Mouse (Mus musculus) retina, postnatal 1 day (tissue): ENCODE measurements around the gene B4galnt2.
A peak's percentile ranks its signal among the peaks of the same experiment; 100 is the strongest.
"Not testable (repeated sequence)": the region's sequence is repeated elsewhere in the genome, so short reads cannot be mapped to it uniquely, and the experiment has no call there.

Experiments
- DNase-seq: peaks from one replicate; pipeline ENCODE4 v3.0.0-alpha.2; 2012

The B4galnt2 gene

DNA sequence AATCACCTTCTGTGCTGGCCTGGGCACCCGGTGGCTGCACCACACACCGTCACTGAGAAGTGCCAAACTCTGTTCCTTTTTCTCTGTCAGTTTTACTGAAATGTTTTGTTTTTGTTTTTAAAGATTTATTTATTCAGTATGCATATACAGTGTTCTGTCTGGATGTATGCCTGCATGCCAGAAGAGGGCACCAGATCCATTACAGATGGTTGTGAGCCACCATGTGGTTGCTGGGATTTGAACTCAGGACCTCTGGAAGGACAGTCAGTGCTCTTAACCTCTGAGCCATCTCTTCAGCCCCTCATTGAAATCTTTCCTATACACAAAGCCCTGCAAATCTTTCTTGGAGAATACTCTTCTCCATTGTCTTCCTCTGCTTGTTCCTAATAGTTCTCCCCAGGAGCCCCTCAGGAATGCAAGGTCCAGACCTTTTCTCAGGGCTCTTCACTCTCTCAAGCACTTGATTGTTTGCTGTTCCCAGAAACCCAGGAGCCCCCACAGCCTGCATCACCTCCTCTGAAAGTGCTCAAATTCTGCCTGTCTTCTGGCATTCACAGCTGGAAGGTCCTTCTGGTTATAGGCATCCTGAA, 24.1 kb downstream of the B4galnt2 start:
- no peak for DNase-seq

DNA sequence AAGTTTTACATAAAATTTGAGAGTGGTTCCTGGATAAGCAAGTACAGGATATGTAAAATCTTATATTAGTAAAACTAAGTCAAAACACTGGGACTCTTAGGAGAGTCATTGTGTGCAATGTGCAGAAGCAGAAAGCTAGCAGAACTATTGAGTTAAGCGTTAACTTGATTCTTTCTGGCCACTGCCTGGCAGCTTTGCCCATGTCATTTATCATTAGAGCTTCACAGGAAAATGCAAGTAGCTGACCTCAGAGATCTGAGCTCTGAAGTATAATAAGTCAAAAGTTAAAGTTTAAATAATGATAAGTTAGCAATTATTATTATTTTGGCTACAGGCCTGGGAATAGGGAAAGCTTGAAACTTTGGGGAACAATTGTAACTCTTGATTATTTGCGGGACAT, 34.8 kb downstream of the B4galnt2 start:
- not testable (repeated sequence) for DNase-seq

DNA sequence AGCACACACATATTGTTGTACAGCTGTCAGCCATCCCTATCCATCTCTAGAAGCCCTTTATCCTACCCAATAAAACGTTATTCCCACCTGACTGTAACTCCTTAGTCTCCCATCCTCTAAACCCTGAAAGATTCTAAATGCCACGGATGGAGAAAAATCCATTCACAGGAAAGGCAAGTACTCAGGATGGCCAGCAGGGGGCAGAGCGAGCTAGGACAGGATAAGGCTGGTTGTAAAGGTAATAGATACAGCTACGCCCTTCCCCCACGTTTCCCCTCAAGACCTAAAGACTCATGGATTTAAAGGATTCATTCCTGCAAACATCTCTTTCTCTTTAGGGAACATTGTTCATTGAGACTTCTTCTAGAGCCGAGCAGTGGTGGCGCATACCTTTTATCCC, 38.4 kb downstream of the B4galnt2 start:
- peak; percentile 82 for DNase-seq

- peak; percentile 28 for DNase-seq
Measured at GRCm38 (mm10) chr11:95875804-95876203, 38.9 kb downstream of the B4galnt2 start.

DNA sequence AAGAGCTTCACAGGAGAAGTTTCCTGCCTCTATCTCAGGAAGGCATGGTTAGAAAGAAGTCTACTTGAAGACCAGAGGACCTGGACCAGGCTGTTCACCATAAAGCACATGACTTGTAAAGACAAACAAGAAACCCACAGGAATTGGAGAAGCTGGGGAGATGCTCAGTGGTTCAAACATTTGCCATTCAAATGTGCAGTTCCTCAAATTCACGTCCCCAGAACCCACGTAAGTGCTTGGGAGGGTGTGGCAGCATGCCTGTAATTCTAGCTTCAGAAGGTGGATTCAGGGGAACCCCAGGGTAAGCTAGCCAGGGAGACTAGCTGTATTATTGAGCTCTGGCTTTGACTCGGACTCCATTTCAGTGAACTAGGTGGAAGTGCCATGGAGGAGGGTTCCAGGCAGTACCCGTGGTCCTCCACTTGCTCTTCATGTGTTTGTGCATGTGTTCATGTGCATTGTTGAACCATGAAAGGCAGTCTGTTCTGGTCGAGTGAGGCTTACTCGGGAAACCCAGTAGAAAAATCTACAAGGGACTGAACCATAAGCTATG, 44.7 kb downstream of the B4galnt2 start:
- DNase-seq = no peak

DNA sequence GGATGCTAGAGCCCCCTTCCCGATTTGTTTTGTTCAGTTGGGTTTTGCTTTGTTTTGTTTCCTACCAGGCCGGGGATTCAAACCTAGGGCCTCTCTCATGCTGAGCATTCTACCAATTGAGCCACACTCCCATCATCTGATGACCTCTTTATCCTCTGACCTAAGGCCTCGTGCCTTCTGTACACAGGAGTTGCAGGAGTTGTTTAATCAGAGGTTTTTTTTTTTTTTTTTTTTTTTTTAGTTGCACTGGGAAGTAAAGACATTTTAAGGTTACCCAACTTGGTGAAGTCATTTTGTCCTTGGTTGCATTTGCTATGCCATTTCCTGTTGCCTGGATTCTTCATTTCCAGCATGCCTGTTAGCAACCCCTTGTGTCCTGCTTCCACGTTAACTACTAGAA, 45.2 kb downstream of the B4galnt2 start:
- no peak for DNase-seq

- no peak for DNase-seq
Measured at GRCm38 (mm10) chr11:95861397-95861796, 53.3 kb downstream of the B4galnt2 start.

DNA sequence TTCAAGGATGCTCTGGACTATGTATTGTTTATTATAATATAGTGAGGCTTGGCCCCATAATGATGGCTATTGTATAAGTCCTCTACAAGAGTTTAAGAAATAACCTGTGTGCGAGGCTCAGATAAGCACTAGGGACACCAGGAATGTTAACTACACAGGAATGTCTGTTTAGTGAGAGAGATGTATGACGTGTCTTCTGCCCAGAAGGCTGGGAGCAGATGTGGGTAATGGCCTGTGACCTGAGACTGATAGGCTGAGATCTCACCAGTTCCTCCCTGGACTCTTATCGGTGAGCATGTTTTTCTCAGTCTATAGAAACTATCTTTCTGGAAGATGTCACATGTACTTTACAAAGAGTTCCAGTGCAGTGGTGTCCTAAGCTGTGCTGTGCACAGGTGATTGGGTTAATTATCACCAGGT, 54.6 kb downstream of the B4galnt2 start:
- DNase-seq = no peak

- DNase-seq = peak; percentile 80
Measured at GRCm38 (mm10) chr11:95859468-95859855, 55.2 kb downstream of the B4galnt2 start.

GRCm38 (mm10) chr11:95858528-95859467, 55.9 kb downstream of the B4galnt2 start:
- DNase-seq = peak; percentile 99

DNA sequence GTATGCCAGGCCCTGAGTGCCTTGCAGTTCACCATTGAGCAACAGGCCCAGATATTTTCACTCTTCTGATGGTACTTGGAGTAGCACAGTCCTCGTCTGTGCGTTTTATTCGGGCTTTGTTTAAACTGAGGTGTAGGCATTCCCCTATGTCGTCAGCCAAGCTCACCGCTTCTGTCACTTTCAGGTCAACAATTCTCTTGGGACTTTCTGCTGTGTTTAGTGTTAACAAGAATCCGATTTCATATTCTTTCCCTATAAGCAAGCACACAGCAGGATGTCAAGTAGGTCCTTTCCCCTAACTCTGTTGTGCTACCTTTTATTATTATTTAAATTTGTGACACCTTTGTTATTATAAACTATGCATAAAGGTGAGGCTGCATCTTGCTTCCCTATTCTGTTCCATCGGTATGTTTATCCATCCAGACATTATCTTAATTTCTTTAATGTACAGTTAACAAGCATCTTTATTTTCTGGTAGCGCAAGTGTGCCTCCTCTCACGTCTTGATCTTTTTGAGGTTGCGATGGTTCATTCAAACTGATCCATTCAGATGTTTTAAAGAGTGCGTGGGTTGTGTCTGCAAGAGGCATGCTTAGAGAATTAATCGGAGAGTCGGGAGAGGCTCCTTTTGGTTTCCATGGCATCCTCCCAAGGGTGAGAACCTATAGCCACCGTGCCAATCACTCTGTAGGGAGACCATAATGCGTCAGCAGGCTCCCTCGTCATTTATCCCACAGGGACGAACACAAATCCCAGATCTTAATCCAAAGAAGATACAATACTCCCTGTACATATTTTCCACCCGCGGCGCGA, 56.8 kb downstream of the B4galnt2 start:
- peak; percentile 11 for DNase-seq

- DNase-seq = peak; percentile 46
Measured at GRCm38 (mm10) chr11:95857306-95857705, 57.4 kb downstream of the B4galnt2 start.

GRCm38 (mm10) chr11:95853684-95854083, 61.0 kb downstream of the B4galnt2 start:
- peak; percentile 50 for DNase-seq

DNA sequence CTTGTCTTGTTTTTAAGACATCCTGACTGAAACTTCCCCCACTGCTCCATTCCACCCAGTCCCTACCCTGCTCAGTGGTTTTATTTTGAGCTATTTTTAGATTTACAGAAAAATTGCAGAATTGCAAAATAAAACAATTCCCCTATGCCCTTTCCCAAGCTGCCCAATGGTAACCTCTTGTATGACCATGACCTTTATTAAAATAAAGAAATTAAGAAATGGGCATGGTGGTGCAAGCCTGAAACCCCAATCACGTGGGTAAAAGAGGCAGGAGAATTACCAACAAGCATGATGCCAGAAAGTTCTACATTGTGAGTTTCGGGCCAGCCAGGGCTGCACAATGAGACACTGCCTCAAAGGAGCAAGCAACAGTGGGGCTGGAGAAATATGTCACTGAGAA, 63.8 kb downstream of the B4galnt2 start:
- DNase-seq = no peak

DNA sequence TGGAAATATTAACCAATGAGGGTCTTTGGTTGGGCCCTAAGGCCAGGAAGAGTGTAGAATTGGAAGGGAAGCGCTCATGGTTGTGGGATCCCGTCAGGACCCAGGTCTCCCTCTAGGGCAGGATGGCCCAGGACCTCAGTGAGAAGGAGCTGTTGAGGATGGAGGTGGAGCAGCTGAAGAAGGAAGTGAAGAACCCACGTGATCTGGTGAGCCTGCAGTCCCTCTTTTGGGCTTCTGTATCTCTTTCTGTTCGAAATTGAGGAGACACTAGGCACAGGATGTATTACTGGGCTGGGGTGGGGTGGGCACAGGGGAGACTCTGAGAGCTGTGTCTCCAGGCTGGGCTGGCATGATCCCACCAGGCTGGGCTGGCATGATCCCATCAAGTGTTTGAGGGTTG, 69.8 kb downstream of the B4galnt2 start:
- no peak for DNase-seq

GRCm38 (mm10) chr11:95843421-95843950, 71.2 kb downstream of the B4galnt2 start:
- peak; percentile 86 for DNase-seq

- DNase-seq = no peak
Measured at GRCm38 (mm10) chr11:95842953-95843352, 71.7 kb downstream of the B4galnt2 start.

DNA sequence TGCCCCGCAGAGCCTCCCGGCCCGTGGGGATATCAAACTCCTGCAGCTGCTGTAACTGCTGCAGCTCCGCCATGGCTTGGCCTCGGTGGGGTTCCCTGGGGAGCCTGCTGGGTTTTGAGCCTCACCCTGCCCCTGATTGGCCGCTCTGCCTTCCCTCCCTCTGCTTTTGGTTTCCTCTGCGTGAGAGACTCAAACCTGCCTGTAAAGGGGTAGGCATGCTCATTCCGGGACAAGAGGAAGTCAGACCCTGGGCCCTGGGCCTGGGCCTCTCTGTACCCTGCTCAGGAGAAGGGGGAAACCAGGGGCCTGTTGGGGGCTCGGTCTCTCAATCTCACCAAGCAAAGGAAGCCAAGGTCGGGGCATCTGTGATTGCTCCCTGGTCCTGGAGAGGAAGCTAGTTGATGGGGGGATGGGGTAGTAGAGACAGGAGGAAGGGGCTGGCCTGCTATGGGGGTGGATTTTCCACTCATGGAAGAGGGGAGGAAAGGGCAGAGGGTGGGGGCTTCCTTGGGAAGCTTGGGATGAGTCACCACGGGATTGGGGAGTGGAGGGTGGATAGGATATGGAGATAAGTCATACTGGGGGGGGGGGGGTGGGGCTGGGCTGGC, 72.5 kb downstream of the B4galnt2 start, which contains the start of gene Abi3:
Abi3 (minus strand) TSS at position 403 of the 608 bp plus-strand sequence.
- peak; percentile 23 for DNase-seq

- no peak for DNase-seq
Measured at GRCm38 (mm10) chr11:95841498-95841830, 73.2 kb downstream of the B4galnt2 start.

DNA sequence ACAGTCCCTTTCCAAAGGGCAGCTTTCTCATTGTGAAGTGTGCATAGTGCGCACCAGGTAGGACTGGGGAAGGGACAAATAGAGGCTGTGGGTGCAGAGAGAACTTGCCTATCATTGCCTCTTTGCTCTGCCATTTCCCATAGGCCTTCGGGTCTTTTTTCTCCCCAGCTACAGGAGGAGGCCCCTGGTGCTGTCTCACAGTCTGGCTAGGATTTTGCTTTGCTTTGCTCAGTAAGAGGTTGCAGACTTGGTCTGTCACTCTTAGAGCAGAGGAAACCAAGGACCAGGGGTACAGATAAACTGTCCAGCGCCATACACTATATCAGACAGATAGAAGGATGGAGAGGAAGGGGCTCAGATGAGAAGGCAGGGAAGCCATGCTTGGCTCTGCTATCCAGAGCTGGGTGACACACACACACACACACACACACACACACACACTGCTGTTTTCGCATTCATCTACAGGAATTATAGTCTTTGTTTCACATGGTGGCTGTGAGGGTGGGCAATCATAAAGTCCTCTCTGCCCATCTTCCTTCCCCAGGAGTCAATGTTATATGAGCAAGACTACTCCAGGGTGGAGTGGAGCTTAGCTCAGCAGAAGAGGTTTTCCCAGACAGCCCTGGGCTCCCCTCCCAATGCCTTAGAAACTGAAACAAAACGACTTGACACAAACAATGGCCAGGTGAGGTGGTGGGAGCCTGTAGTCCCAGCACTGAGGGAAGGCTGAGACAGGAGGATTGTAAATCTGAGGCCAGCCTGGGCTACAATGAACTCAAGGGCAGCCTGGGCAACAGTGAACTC, 73.8 kb downstream of the B4galnt2 start:
- DNase-seq = no peak
